Mouse (Mus musculus) spleen, postnatal 10 days (tissue): ENCODE data around the gene Pappa2.

ENCODE experiments used
- DNase-seq, 2 experiments: peaks; one replicate each; pipeline ENCODE4 v3.0.0; 2021 to 2022; ENCODE audit warnings: low spot score in 2 of 2

Gene Pappa2

DNA sequence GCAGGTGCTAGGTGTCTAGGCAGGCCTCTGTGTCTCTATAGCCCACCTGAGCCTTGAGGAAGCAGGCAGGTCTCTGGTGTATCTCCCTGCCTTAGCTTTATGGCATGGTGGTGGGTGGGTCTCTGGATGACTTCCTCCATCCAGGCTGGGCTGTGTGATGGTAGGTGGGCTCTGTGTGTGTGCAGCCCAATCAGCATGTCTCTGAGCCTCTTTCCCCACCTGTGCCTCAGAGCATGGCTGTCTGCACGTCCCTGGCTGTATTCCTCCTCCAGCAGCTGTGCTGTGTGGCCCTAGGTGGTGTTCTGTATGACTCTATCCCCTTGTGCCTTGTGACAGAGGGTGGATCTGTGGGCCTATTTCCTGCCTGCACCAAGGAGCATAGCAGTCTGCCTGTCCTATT lies at the start of gene Pappa2:
Gene Pappa2 (minus strand): TSS at position 101 of the 400 bp plus-strand sequence.
- no peak for DNase-seq

DNA sequence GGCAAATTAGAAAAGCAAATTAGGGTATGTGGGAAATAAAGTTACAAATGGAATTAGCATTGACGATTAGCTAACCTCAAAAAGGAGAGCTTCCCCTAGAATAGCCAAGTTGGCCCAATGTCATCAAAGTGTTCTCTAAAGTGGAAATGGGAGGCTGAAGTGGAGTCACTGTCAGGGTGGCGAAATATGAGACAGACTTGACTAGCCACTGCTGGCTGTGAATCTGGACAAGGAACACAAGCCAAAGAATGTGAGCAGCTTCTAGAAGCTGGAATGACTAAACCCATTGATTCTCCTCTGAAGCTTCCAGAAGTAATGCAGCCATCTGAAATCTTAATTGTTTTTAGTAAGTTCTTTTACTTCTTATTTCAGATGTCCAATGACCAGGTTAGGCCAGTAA lies 48.8 kb upstream of the Pappa2 start:
- DNase-seq, result no peak

DNA sequence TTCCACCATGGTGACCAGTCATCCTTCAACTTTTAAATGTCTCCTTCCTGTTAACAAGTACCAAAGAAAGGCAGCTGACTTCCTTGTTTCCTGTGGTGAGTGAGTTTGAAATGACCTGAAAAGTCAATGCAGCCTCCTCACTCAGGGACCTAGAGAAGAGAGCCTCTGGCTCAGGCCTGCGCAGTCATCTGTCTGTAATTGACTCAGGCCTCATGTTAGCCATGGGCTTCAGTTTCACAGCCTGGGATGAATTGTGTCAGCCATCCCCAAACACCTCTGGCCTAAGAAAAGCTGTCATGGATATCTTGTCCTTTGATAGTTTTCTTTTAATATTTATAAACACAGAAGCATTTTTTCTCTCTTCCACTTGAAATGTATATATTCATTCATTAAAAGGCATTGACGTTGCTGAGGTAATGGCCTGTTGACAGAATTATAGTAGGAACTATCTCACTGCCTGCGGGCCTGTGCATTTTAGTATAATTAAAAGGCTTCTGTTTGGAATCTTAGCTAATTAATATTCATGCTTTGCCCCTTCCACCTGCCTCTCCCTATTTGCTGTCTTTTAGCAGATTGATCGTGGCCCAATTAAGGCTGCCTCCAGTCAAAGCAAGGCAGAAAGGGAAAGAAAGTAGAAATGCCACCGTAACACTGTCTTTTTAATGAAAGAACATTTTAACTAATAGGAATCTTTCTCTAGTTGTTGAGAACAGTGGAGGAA lies 34.8 kb upstream of the Pappa2 start:
- no peak for DNase-seq

DNA sequence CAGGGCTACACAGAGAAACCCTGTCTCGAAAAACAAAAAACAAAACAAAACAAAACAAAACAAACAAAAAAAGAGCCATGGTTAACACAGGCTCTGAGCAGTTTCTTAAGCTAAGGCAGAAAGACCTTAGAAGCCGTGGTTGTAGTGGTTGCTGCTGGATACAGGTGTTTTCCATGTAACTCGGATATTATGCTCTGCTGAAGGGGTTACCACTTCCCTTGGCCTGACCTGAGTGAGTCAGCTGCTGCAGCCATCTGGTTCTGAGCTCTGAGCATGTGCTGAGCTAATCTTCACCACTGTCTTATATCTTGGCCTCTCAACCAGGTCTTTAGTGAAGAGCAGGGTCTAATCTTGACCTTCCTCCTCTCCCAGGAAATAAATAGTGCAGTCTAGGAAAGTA lies 6.8 kb upstream of the Pappa2 start:
- DNase-seq, result no peak

DNA sequence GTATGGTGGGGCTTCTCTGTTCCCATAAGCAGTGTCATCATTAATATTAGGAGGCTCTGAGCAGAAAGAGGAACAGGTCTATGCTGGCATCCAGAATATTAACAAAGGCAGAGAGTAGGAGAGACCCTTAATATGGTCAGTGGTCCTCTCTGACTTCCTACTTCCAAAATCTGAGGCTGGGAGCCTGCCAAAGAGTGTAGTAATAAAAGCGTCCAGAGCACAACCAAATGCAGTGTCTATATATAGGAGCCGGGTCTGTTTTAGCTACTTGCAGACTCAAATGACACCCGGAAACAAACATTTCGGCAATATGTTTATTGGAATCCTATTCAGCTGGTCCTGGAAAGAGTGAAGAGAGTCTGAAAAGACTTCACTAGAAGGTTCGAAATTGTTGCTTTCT lies 17.9 kb downstream of the Pappa2 start:
- no peak for DNase-seq

DNA sequence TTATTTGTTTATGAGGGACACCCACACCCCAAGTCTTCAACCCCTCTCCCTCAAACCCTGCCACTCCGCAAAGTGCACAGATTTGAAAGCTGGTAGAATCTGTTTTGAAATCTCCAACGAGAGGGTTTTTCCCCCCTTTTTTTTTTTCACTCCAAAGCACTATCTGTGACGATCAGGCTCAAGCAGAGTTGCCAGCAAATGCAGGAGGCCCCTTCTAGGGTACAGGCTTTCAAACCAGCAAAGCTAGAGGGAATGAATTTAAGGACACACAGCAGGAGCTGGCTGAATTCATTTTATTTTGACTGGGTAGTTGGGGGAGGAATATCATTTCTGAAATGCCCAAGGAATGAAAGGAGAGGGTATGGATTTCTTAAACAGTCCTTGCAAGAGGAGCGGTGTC lies 19.3 kb downstream of the Pappa2 start:
- DNase-seq, result no peak

DNA sequence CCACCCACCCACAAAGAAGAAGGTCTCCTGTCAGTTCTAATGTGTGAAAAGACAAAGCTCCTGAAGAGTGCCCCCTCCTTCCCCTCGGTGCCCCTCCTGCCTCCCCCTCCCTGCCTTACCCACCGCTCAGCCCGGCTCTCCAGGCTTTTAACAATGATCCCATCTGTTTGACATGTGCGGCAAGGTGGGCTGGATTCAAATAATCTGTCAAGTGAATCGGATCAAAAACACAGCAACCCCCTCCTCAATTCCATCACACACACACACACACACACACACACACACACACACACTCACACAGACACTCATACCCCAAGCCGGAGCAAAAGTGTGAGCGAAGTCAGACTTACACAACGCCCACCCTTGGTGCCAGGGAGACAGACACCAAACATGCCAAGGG lies 19.7 kb downstream of the Pappa2 start:
- DNase-seq, result no peak

DNA sequence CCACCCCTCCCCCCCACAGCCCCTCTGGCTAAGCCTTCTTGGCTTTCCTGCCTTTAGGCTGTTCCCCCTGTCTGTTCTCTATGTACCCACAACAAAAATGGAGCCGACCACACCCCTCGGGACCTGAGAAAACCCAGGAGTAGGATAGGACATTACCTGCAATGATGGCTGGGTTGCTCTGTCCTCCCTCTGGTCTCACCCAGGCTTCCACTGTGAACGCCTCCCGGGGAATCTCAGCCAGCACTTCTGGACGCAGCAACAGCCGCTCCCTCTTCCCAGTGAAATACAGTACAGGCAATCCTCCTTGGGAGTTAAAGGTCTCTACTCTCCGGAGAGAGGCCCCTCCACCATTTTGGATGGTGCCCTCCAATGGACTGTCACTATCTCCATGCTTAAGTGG lies 23.9 kb downstream of the Pappa2 start:
- DNase-seq, result no peak

DNA sequence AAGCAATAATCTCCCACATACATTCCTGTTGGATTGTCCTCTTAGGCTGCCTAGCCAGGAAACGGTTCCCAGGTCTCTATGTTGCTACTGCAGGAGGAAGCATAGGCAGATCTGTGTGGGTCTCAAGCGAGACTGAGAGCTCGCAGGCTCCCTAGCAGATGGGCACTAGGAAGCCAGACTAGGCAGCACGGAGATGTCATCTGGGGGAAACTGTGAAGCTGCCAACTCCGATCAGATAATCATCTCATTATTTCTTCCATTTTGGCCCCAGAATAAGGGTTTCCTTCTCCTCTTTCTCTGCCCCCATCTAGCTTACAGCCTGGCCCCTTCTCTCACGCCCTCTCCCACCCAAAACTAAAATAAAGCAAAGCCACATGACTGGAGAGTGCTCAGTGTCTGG lies 25.5 kb downstream of the Pappa2 start:
- no peak for DNase-seq

DNA sequence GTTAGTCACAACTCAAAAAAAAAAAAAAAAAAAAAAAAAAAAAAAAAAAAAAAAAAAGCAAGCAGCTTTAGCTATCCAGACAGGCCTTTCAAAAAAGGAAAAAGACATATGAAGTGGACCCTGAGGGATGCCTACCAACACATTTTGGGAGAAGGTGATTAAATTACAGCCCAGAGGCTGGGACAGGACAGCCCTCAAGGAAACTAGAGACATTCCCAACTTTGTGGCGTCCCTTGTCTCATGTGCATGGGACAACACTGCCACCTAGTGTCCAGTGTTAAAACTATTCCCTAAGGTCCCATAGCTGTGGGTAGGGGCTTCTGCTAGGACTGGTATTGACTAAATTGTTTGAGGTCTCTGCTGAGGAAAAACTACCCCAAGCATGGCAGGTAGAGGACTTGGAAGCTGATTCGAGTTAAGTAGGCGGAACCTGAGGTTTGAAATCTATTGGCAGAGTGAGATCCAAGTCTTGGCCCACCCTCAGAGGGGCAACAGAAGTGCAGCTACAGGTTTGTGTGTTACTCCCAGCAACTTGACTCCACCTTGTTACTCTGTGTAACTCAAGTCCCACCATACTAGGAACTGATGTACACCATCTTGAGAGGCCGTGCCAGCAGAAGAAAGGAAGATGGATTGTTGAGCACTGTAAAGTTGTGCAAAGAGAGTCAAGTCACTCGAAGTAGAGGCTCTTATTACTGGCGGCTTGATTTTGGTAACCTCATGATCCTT lies 26.6 kb downstream of the Pappa2 start:
- peak; percentile 12 to 27 for DNase-seq

DNA sequence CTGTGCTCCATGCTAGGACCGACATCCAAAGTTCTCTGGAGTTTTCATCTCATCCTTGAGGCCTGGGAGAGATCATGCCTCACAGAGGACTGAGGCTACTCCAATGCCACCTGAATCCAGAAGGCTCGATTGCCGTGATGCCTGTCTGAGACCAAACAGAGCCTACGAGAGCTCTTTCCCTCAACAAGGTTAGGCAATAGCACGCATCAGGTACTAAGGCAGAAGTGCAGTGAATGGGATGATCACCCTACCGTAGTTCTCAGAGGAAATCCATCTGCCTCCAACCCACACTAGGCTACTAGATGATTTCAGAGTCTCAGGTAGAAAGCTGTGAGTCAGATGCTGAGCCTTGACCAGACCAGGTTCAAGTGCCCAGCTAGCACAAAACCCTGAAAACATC lies 31.2 kb downstream of the Pappa2 start:
- DNase-seq, result no peak

DNA sequence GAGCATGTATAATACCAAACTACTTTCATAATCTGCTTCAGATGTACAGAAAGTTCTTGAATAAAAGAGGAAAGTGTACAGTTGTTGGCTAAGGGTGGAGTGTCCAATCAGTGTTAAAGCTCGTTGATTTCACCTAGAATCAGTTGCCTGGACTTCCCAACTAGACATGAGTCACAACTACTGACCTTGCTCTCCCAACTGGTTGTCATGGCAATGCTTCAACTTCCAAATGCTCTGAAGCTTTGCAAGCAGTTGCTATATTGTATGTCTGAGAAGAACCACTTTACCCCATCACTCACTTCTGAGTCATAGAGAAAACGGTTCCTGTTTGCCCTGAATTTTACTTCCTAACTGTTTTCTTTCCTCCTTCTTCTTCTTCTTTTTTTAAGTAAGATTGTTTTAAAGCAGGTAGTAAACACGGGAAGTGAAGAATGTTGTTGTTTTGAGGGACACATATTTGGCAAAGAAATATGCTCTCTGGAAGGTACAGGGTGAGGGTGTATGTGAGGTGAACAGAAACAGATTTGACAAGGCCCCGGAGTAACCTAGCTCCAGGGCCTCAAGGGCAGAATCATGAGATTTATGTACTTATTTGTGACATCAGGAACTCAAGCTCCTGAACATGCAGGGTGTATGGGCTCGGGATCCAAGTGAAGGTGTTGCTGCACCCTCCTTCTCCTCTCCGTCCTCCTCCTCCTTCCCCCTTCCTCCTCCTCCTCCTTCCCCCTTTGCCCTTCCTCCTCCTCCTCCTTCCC lies 32.1 kb downstream of the Pappa2 start:
- no peak for DNase-seq

DNA sequence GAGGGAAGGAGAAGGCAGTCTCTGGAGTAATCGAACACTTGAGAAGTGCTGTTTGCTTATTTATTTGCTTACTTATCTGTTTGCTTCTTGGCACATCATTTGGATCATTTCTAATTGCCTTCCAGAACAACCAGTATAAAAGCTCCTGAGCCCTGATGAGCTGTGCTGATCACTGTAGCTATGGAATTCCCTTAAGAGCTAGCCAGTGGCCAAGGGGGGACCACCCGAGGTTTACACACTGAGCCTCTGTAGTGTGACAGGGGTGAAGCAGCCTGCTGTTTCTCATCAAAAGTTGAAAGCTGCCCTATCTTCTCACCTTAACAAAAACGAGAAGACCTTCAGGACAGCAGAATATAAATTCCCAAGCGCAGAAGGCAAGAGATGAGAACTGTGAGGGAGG lies 35.4 kb downstream of the Pappa2 start:
- DNase-seq, result no peak

DNA sequence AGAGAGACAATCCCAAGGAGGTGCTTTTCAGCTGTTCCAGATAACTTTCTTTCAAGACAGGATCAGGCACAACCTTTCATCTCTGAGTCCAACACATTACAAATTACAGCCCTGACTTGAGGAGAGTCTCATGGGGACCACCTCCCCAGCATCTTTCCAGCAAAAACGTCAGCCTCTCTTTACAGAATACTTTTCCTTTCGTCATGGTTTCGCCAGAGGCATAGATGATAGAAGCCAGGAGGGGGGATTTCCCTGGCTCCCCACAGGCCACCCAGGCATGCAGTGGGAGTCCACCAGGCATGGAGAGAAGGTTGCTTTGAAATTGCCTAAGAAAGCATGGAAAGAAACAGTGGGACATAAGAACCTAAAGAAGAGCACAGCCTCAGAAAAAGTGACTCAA lies 37.4 kb downstream of the Pappa2 start:
- no peak for DNase-seq

DNA sequence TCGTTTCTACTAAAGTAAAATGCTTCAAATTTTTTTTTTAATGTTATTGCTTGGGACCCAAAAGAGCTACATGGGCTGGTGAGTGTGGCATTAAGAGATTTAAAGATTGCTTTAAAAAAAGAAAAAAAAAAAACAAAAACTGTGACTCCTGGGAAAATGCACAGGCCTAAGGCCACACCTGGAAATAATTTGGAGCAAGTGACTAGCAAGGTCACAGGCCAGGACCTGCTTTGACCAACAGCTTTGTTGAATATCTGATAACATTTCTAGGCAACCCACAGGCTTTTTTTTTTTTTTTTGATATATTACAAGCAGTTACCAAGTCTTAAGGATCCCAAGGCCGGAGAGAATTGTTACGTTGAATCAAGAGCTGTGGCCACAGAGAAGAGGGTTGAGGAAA lies 39.3 kb downstream of the Pappa2 start:
- DNase-seq, result no peak

DNA sequence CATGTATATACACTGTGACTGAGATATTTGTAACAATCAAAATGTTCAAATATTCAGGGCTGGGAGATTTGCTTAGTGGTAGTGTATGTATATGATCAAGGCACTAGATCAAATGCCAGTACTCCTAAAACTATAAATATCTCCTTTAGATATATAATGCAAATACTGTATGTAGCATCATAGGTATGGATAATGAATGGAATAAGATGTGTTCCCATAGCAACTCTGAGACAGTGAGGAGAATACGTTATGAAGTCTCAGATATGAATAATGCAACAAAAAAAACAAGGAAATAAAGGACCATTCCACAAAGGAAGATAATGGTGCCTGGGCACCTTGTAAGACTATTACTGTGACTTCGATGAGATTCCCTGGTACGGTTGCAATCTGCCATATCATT lies 45.8 kb downstream of the Pappa2 start:
- no peak for DNase-seq

DNA sequence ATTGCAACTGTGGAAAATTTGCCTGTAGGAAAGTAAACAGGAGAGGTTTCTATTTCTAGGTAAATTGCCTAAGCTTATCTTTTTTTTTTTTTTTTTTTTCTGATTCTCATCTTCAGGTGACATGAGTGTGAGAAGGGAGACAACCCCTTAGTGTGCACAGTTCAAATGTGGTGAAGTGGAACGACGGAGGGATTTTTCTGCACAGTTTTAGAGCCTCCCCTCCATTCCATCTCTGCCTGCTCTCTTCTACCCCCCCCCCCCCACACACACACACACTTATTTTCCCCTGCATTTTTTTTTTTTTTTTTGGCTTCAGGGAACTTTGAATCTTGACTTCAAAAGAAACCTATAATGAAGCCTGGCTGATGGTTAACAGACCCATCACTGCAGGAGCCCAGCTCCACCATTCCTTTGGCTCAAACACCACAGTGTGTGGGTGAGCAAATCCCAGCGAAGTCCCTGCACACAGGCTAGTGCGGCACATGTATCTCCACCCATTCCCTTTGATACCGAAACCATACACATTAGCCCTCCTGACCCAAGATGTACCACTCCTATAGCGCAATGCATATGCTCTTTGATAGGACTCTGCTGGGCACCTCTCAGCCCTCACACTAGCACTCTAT lies 49.0 kb downstream of the Pappa2 start:
- DNase-seq, result no peak

DNA sequence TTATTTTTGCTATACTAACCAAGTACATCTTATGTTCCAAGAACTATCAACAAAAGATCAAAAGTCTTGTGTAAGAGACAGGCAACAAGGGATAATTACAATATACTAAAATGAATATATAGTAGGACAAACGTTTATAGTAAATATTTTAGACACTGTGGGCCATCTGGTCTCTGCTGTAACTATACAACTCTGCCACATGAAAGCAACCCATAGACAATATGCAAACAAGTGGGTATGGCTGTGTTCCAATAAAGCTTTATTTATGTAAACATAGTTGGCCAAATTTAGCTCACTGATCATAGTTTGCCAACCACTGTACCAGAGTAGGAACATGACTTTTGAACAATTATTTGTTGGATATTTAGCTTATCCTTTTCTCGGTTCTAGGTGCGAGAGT lies 50.9 kb downstream of the Pappa2 start:
- DNase-seq, result no peak

DNA sequence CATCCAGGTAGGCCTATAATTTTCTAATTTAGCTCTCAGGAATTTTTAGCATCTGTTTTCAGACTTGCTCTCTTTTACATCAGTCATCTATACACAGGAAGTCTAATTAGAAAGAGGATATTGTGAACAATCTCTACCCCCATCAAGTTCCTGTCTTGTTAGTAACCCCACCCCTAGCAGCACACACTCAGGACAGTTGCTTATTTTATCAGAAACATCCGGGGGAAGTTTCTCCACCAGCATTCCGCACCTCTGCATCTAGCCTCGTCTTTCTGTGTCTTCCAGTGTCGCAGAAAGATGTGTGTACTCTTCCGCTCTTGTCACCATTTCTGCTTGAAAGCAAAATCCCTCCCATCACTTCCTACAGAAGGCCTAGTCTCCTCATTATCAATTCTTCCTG lies 59.8 kb downstream of the Pappa2 start:
- no peak for DNase-seq

DNA sequence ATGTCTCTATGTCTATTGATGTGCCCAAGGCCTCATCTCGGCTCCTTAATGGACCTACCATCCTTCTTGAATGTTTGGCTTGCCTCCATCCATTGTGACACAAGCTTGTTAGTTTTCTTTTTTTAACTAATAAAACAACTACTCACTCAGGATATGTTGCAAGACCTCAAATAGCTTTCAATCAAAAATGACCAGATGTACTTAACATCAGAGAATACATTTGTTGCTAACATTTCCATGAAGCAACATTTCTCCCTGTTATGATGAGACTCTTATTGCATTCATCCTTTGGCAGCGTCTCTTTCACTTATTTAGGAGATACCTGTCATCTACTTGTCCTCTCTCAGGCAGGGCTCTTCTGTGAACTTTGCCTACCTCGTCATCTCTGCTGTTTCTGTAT lies 61.4 kb downstream of the Pappa2 start:
- DNase-seq, result no peak

DNA sequence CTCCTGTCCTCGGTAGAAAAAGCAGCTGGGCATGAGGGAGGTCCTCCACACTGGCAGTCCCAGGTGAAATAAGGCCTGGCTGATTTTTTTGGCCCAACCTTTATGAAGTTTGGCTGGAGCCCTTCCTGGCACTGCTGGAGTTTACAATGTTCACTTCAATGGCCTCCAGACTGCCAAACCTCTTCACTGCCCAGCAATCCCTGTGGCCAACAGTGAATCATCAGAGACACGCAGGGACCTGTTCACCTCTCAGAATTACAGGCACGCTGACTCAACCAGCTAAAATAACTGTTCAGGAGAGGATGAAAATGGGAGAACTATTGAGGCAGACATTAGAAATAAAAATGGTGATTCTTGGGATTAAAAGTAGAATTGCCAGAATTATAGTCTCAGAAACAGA lies 63.2 kb downstream of the Pappa2 start:
- DNase-seq, result no peak

DNA sequence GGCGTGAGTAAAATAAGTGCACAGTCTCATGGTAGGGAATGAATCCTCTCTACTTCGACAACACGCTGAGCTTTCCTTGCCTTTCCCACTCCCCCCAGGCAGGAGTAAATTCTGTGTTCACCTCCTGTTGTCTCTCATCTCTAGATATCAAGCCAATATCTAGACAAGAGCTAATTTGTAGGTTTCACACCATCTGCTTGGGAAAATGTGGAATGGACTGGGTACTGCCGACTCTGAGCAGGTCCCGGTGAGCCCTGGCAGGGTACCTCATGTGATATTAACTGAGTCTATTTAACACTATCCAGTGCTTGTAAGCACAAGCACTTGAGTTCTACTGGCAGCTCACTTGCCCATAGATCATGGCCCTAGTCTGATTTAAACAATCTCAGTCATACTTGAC lies 64.7 kb downstream of the Pappa2 start:
- no peak for DNase-seq
